Mouse (Mus musculus) heart, adult 18-20 months (tissue): ENCODE data around the gene Pnpt1. TPM values are rescaled to one million over a fixed set of nuclear protein-coding genes. Genes with fewer than 3 reads are reported as not detected.

Experiments used
- total RNA-seq, 2 experiments: library from RNA; stranded (reverse); gene quantifications; 2 replicates each; pipeline ENCODE4 v1.2.3; 2021

The Pnpt1 gene
- total RNA-seq, 2 experiments from 2014 or later: 26.3 to 27.0 TPM

Other genes starting within 250 kb of the Pnpt1 start
- gene Ppp4r3b, start 42.1 kb downstream of the Pnpt1 start, total RNA-seq: 10 to 100 TPM; 27.6 to 36.5 TPM
- 10 to 100 TPM; 13.7 to 17.4 TPM for gene Cfap36, start 116.7 kb downstream of the Pnpt1 start, total RNA-seq
- 1 to 10 TPM; 7.3 to 8.6 TPM for gene Ccdc88a, start 242.9 kb downstream of the Pnpt1 start, total RNA-seq